Mouse (Mus musculus) testis, adult 2 months (tissue): ENCODE measurements around the gene Erich2. TPM values are rescaled to one million over a fixed set of nuclear protein-coding genes. Genes with fewer than 3 reads are reported as not detected.
"Not testable (repeated sequence)": the region's sequence is repeated elsewhere in the genome, so short reads cannot be mapped to it uniquely, and the experiment has no call there.

Source experiments
- H3K27ac ChIP-seq: fragments of 200-500 bp; 2 replicates; pipeline ENCODE4 v1.5.1; 2012; ENCODE audit warnings: low read depth, low read length; ENCODE audit not compliant: control insufficient read depth, insufficient read depth
- H3K27me3 ChIP-seq: fragments of 200-500 bp; 2 replicates; pipeline ENCODE4 v1.6.1; 2012; ENCODE audit warnings: mild to moderate bottlenecking, low read length, moderate library complexity; ENCODE audit not compliant: control insufficient read depth, insufficient read depth
- H3K36me3 ChIP-seq: fragments of 200-500 bp; 2 replicates; pipeline ENCODE4 v1.6.1; 2012; ENCODE audit warnings: mild to moderate bottlenecking, low read length; ENCODE audit not compliant: control insufficient read depth, insufficient read depth
- H3K4me1 ChIP-seq: fragments of 200-500 bp; 2 replicates; pipeline ENCODE4 v1.6.1; 2012; ENCODE audit warnings: low read length; ENCODE audit not compliant: control insufficient read depth, insufficient read depth
- H3K4me3 ChIP-seq: fragments of 200-500 bp; 2 replicates; pipeline ENCODE4 v1.5.1; 2012; ENCODE audit warnings: low read depth, mild to moderate bottlenecking, low read length, moderate library complexity, mixed read lengths; ENCODE audit not compliant: control insufficient read depth
- CTCF ChIP-seq: fragments of 200-500 bp; IDR thresholded peaks from 2 replicates; pipeline ENCODE4 v1.5.1; 2012; ENCODE audit warnings: low read depth, mild to moderate bottlenecking, inconsistent platforms, low read length, moderate library complexity; ENCODE audit not compliant: control insufficient read depth, insufficient read depth, insufficient replicate concordance
- POLR2A ChIP-seq: fragments of 200-500 bp; IDR thresholded peaks from 2 replicates; pipeline ENCODE4 v1.6.1; 2012; ENCODE audit warnings: low read depth, mild to moderate bottlenecking, inconsistent platforms, low read length, moderate library complexity; ENCODE audit not compliant: control insufficient read depth
- polyA plus RNA-seq: library from polyadenylated mRNA; depleted of rRNA; stranded (reverse); fragments of >200 nt; gene quantifications from 2 replicates; pipeline ENCODE4 v1.2.3, GENCODE M21; 2012

Erich2 gene
- polyA plus RNA-seq, 1 experiment, result 163 TPM

DNA sequence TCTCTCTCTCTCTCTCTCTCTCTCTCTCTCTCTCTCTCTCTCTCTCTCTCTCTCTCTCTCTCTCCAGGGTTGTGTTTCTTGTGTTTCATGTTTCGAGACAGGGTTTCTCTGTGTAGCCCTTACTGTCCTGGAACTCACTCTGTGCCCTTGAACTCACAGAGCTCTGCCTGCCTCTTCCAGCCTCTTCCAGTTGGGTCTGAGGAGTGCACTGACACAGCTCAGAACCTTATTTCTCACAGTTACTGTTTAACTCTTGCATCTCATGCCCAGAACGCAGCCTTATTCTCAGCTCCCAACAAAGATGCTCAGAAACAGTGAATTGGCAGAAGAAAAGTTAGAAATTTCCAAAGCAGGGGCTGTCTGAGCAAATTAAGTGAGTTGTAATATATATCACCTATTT lies 2.2 kb upstream of the Erich2 start:
- no peak for TF ChIP-seq POLR2A
- TF ChIP-seq CTCF, result no peak
- no peak overlapping the region for H3K4me3 ChIP-seq
- H3K4me1 ChIP-seq, result peaks cover 3% of the 10 kb centered on the region
- H3K27ac ChIP-seq, result no peak overlapping the region
- H3K36me3 ChIP-seq, result no peaks in the 10 kb centered on the region
- H3K27me3 ChIP-seq, result no peaks in the 10 kb centered on the region

DNA sequence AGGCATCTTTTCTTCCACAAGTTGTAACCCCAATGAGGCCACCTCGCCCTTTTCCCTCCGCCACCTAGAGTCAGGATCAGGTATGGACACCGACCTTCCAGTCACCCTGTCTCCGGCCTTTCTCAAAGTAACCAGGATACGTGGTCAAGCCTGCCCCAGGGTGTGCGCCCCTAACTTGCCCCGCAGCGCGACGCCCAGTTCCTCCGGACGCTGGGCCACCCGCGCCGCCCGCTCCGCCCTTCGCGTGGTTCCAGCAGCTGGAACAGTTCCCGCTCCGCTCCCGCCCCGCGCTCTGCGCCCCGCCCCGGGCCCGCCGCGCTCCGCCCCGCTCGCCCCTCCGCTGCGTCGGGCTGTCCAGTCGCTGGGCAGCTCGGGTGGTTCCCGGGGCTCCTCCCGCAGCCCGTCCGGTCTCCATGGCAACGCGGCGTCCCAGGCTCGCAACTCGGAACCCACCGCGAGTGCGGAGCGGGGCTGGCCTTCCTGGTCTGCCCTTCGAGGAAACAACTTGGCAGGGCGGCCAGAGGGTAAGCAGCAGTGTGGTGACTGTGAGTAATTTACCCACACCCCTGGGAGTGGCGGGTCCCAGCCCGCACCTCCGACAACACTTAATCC lies 508 bp downstream of the Erich2 start:
- peak; percentile 41; the same call in 1 of the 2 replicates for TF ChIP-seq POLR2A
- TF ChIP-seq CTCF, result peak; percentile 36; the same call in 1 of the 2 replicates
- peak overlapping the region; percentile 95 for H3K4me3 ChIP-seq
- H3K36me3 ChIP-seq, result no peaks in the 10 kb centered on the region
- H3K27ac ChIP-seq, result peak overlapping the region; percentile 84
- H3K4me1 ChIP-seq, result peaks cover 3% of the 10 kb centered on the region
- no peaks in the 10 kb centered on the region for H3K27me3 ChIP-seq

GRCm38 (mm10) chr2:70538283-70538682 lies 29.7 kb downstream of the Erich2 start:
- not testable (repeated sequence) for H3K27ac ChIP-seq, H3K27me3 ChIP-seq, H3K36me3 ChIP-seq, H3K4me3 ChIP-seq, H3K4me1 ChIP-seq
- TF ChIP-seq CTCF, result peak; percentile 53; the same call in 1 of the 2 replicates

- TF ChIP-seq CTCF (no peak), POLR2A (no peak)
- Histone ChIP-seq H3K27ac (no peak overlapping the region), H3K27me3 (no peaks in the 10 kb centered on the region), H3K4me3 (no peak overlapping the region), H3K36me3 (no peaks in the 10 kb centered on the region), H3K4me1 (peaks cover 2% of the 10 kb centered on the region; the same call in 1 of the 2 replicates)
Measured at GRCm38 (mm10) chr2:70550671-70551070, 42.1 kb downstream of the Erich2 start.

GRCm38 (mm10) chr2:70551446-70551845 lies 42.8 kb downstream of the Erich2 start:
- Histone ChIP-seq H3K36me3 (no peaks in the 10 kb centered on the region), H3K4me3 (no peak overlapping the region), H3K27me3 (no peaks in the 10 kb centered on the region), H3K27ac (no peak overlapping the region), H3K4me1 (peaks cover 2% of the 10 kb centered on the region; the same call in 1 of the 2 replicates)
- TF ChIP-seq CTCF (no peak), POLR2A (no peak)

DNA sequence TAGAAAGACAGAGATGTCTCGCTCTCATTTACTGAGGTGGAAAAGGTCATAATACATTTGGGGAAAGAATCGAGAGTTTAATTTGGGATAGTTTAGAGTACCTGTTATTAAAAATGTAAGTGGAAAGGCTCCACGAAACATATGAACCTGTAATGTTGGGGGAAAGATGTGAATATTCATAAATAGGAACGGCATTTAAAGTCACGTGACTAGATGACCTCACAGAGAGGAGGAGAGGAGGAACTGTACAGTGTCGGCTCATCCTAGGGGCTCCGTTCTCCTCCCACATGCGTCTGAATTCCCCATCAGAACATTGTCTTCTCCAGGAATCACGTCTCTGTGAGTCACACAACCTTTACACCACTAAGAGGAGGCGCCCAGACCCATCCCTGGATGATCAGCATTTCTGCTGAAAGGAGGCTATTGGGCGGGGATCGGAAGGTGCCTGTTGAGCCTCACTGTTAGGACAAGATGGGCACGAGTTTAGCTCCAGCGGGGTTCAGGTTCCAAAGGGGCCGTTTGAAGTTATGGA lies 43.5 kb downstream of the Erich2 start:
- peak overlapping the region; percentile 11; the same call in 1 of the 2 replicates for H3K4me3 ChIP-seq
- TF ChIP-seq CTCF (no peak), POLR2A (no peak)
- H3K27ac ChIP-seq, result no peak overlapping the region

GRCm38 (mm10) chr2:70552772-70553171 lies 44.2 kb downstream of the Erich2 start, which contains the start of gene Gad1:
TSS of gene Gad1 (plus strand) at chr2:70553072.
- Histone ChIP-seq H3K27me3 (no peaks in the 10 kb centered on the region), H3K36me3 (no peaks in the 10 kb centered on the region), H3K4me3 (peak within 1 kb of the TSS; percentile 11; the same call in 1 of the 2 replicates), H3K4me1 (peaks cover 2% of the 10 kb centered on the region; the same call in 1 of the 2 replicates), H3K27ac (no peak within 1 kb of the TSS)
- TF ChIP-seq CTCF (no peak), POLR2A (no peak)

More for the DNA sequence above, 43.5 kb downstream of the Erich2 start:
- Histone ChIP-seq H3K36me3 (no peaks in the 10 kb centered on the region), H3K27me3 (no peaks in the 10 kb centered on the region), H3K4me1 (peaks cover 2% of the 10 kb centered on the region; the same call in 1 of the 2 replicates)

DNA sequence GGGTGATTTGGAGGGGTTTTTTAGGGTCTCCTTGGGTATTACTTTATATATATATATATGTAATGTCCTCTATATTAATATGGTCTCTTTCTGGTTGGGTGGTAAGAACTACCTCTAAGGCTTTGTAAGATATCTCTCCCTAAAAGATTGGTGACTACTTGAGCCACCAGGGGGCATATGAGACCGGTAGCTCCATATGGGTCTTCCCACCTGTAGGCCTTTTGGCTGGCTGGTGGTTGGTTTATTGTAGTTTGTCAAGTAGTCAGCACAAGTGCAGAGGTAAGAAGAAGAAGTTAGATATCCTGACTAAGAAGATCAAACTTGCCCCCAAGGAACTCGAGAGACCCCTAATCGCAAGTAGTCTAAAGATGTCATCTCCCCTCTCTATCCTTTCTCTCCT lies 45.2 kb downstream of the Erich2 start:
- no peak for TF ChIP-seq POLR2A
- Histone ChIP-seq H3K27me3 (no peaks in the 10 kb centered on the region), H3K27ac (no peak overlapping the region), H3K4me3 (no peak overlapping the region), H3K4me1 (peaks cover 3% of the 10 kb centered on the region), H3K36me3 (no peaks in the 10 kb centered on the region)
